Mouse (Mus musculus) brain, embryonic 14.5 days (tissue): ENCODE measurements around the gene Hmx2.

ENCODE experiments used
- CTCF ChIP-seq: fragments of 200-500 bp; IDR thresholded peaks from 2 replicates; pipeline ENCODE4 v1.5.1; 2012; ENCODE audit warnings: inconsistent platforms, mild to moderate bottlenecking, moderate library complexity, borderline replicate concordance; ENCODE audit not compliant: insufficient read depth, insufficient read length; ENCODE audit errors: extremely low read depth
- POLR2A ChIP-seq: fragments of 200-500 bp; IDR thresholded peaks from 2 replicates; pipeline ENCODE4 v1.6.1; 2012; ENCODE audit warnings: mild to moderate bottlenecking, inconsistent platforms, borderline replicate concordance; ENCODE audit not compliant: poor library complexity, insufficient read depth, insufficient read length, severe bottlenecking; ENCODE audit errors: extremely low read depth

- TF ChIP-seq CTCF (no peak), POLR2A (no peak)
Observed at GRCm38 (mm10) chr7:131545701-131546385, 2.7 kb upstream of the Hmx2 start.
